Mouse (Mus musculus) neural tube, embryonic 11.5 days (tissue): ENCODE data around the gene Rassf2. TPM values are rescaled to one million over a fixed set of nuclear protein-coding genes. Genes with fewer than 3 reads are reported as not detected.

Experiments
- ATAC-seq: fragments of 200-750 bp; cut with Nextera tagmentation; 2 replicates; pipeline ENCODE4 v1.8.0; 2017; ENCODE audit warnings: moderate number of reproducible peaks, mild to moderate bottlenecking, moderate TSS enrichment, moderate library complexity; ENCODE audit not compliant: insufficient read depth, low FRiP score, low TSS enrichment
- DNase-seq: peaks from one replicate; pipeline ENCODE4 v3.0.0-alpha.2; 2015; ENCODE audit warnings: low spot score
- H3K27ac ChIP-seq: fragments of 300-500 bp; sonication (generic); 2 replicates; pipeline ENCODE4 v1.5.1; 2014; ENCODE audit warnings: low read depth, mild to moderate bottlenecking, low read length
- H3K27me3 ChIP-seq: fragments of 300-500 bp; sonication (generic); 2 replicates; pipeline ENCODE4 v1.6.1; 2014; ENCODE audit warnings: mild to moderate bottlenecking, low read length, mixed read lengths; ENCODE audit not compliant: control insufficient read depth, insufficient read depth
- H3K36me3 ChIP-seq: fragments of 300-500 bp; sonication (generic); 2 replicates; pipeline ENCODE4 v1.6.1; 2014; ENCODE audit warnings: mild to moderate bottlenecking, low read length, moderate library complexity, mixed read lengths; ENCODE audit not compliant: control insufficient read depth, insufficient read depth
- H3K4me1 ChIP-seq: fragments of 300-500 bp; sonication (generic); 2 replicates; pipeline ENCODE4 v1.6.1; 2014; ENCODE audit warnings: low read length, mixed read lengths; ENCODE audit not compliant: control insufficient read depth, insufficient read depth
- H3K4me2 ChIP-seq: fragments of 300-500 bp; sonication (generic); 2 replicates; pipeline ENCODE4 v1.6.1; 2014; ENCODE audit warnings: low read depth, mild to moderate bottlenecking, moderate library complexity
- H3K4me3 ChIP-seq: fragments of 300-500 bp; sonication (generic); 2 replicates; pipeline ENCODE4 v1.5.1; 2014; ENCODE audit warnings: low read depth, low read length
- H3K9ac ChIP-seq: fragments of 300-500 bp; sonication (generic); 2 replicates; pipeline ENCODE4 v1.6.1; 2014; ENCODE audit warnings: mild to moderate bottlenecking, low read length
- H3K9me3 ChIP-seq: fragments of 300-500 bp; sonication (generic); 2 replicates; pipeline ENCODE4 v1.6.1; 2016; ENCODE audit warnings: low read length; ENCODE audit not compliant: control insufficient read depth
- WGBS: fragments of 180-500 bp; shearing (Covaris S2); extraction: QIAGEN DNeasy Blood & Tissue Kit; methylation state at CpG from one replicate; pipeline ENCODE4 v1.1.7; 2014; 5-methylcytosine and 5-hydroxymethylcytosine counted together
- polyA plus RNA-seq: library from polyadenylated mRNA; unstranded; fragments of >200 nt; fragmentation: Nextera tagmentation; extraction: Ambion mirVana; gene quantifications from 2 replicates; pipeline ENCODE4 v1.2.1, GENCODE M21; 2014

The Rassf2 gene
- polyA plus RNA-seq, 1 experiment from 2014 or later = 26.0 TPM

DNA sequence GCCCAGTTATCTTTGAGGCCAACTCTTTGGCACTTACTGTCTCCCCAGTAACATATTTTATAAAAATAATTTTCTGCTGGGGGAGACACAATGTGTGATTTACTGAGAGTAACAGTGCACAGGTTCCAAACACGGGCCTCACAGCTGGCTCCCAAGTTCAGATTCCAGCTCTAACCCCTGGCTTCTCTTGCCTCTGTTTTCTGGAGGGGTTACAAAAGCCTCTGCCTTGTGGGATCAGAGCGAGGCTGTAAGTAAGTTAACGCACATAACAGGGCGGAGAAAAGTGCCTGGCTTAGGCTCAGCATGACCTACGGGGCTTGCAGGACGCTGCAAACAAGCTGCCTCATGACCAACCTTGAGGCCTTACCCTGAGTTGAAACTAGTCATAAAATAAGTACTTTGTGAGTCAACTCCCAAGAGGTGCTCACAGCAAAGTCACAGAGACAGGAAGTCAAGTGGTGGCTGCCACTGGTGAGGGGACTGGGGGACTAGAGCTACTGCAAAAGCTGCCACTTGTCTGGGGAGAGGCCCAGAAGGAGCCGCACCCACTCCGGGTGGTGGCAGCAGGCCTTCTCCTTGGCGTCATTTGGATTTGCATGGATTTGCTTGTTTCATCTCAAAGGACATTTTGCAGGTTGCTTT, 25.4 kb downstream of the Rassf2 start:
- no peak overlapping the region for H3K27ac ChIP-seq
- H3K4me3 ChIP-seq = no peak overlapping the region
- H3K9ac ChIP-seq = no peak overlapping the region
- H3K4me2 ChIP-seq = no peak overlapping the region
- DNase-seq (no peak), ATAC-seq (no peak)
- H3K9me3 ChIP-seq = no peaks in the 10 kb centered on the region
- H3K27me3 ChIP-seq = no peaks in the 10 kb centered on the region
- no peaks in the 10 kb centered on the region for H3K36me3 ChIP-seq
- no peaks in the 10 kb centered on the region for H3K4me1 ChIP-seq
- WGBS = 78% methylated on average over 9 of the region's 9 CpGs

- ATAC-seq (no peak), DNase-seq (no peak)
- Histone ChIP-seq H3K9ac (no peak overlapping the region), H3K27me3 (no peaks in the 10 kb centered on the region), H3K4me2 (no peak overlapping the region), H3K36me3 (no peaks in the 10 kb centered on the region), H3K27ac (no peak overlapping the region), H3K4me1 (no peaks in the 10 kb centered on the region), H3K4me3 (no peak overlapping the region), H3K9me3 (no peaks in the 10 kb centered on the region)
- WGBS = 76% methylated on average over 5 of the region's 5 CpGs
These were observed 26.1 kb downstream of the Rassf2 start for GRCm38 (mm10) chr2:132003916-132004315.

DNA sequence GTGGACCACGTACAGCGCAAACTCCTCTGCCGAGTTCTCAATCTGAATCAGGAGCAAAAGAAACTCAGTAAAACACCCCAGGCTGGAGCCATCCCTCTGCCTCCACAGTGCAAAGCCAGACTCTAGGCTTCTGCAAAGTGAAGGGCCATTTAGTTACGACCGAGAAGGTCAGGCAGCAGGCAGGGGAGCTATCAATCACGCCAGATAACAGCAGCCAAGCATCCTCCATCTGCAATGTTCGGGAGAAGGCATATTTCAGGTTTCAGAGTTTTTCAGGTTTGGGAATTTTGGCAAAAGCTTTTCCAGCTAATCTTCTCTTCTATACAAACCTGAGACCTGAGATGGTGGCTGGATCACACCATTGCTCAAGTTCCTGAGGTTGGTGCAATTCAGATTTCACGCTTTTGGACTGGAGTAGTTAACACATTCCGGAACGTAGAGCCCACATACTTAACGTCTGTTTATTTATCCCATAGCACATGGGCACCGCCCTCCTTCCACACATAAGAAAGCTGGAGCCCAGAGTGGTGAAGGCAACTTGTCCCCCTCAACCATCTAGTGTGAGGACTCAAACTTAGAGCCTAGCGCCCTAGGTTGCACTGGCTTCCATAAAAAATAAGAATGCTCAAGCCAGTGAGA, 28.2 kb downstream of the Rassf2 start:
- Histone ChIP-seq H3K27me3 (no peaks in the 10 kb centered on the region), H3K9ac (no peak overlapping the region), H3K27ac (no peak overlapping the region), H3K4me3 (no peak overlapping the region), H3K4me1 (no peaks in the 10 kb centered on the region), H3K36me3 (no peaks in the 10 kb centered on the region; the same call in 1 of the 2 replicates), H3K9me3 (no peaks in the 10 kb centered on the region), H3K4me2 (no peak overlapping the region)
- ATAC-seq (no peak), DNase-seq (no peak)
- 49% methylated on average over 13 of the region's 13 CpGs for WGBS

- no peak overlapping the region for H3K9ac ChIP-seq
- no peaks in the 10 kb centered on the region for H3K27me3 ChIP-seq
- H3K4me1 ChIP-seq = no peaks in the 10 kb centered on the region
- ATAC-seq = no peak
- no peak overlapping the region for H3K27ac ChIP-seq
- 51% methylated on average over 5 of the region's 5 CpGs for WGBS
- no peak for DNase-seq
- no peak overlapping the region for H3K4me3 ChIP-seq
- H3K9me3 ChIP-seq = no peaks in the 10 kb centered on the region
- peaks cover 2% of the 10 kb centered on the region for H3K36me3 ChIP-seq
- no peak overlapping the region for H3K4me2 ChIP-seq
These were observed 32.7 kb downstream of the Rassf2 start for GRCm38 (mm10) chr2:131997356-131997755.

DNA sequence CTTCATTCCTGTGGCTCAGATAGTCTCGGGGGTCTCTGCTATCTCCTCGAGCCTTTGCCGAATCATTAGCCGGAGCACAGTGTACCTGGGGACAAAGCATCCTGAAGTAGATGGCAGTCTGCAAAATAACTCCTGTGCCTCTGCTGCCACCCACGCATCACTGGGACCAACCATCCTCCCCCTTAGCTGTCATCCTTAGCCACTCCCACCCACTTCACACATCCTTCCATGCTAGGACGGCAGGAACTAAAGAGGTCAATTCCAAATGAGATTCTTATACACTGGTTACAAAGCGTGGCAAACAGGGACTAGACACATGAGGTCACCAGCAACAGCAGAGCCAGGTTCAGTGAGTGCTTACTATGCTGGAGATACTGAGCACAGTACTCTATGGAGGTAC, 33.7 kb downstream of the Rassf2 start:
- Histone ChIP-seq H3K9ac (no peak overlapping the region), H3K36me3 (peaks cover 2% of the 10 kb centered on the region), H3K9me3 (no peaks in the 10 kb centered on the region), H3K27ac (no peak overlapping the region), H3K4me2 (no peak overlapping the region), H3K27me3 (no peaks in the 10 kb centered on the region), H3K4me1 (no peaks in the 10 kb centered on the region), H3K4me3 (no peak overlapping the region)
- ATAC-seq (no peak), DNase-seq (no peak)
- 86% methylated on average over 7 of the region's 7 CpGs for WGBS

- Histone ChIP-seq H3K9ac (no peak overlapping the region), H3K4me2 (no peak overlapping the region), H3K27me3 (no peaks in the 10 kb centered on the region), H3K4me1 (no peaks in the 10 kb centered on the region), H3K36me3 (peaks cover 2% of the 10 kb centered on the region), H3K4me3 (no peak overlapping the region), H3K27ac (no peak overlapping the region), H3K9me3 (no peaks in the 10 kb centered on the region)
- 92% methylated on average over 12 of the region's 12 CpGs for WGBS
- no peak for DNase-seq
- no peak for ATAC-seq
These were observed 34.3 kb downstream of the Rassf2 start for GRCm38 (mm10) chr2:131995742-131996141.

GRCm38 (mm10) chr2:131994971-131995370, 35.1 kb downstream of the Rassf2 start:
- WGBS = 91% methylated on average over 6 of the region's 6 CpGs
- Histone ChIP-seq H3K27ac (no peak overlapping the region), H3K4me1 (no peaks in the 10 kb centered on the region), H3K4me3 (no peak overlapping the region), H3K36me3 (peaks cover 2% of the 10 kb centered on the region), H3K4me2 (no peak overlapping the region), H3K27me3 (no peaks in the 10 kb centered on the region), H3K9ac (no peak overlapping the region), H3K9me3 (no peaks in the 10 kb centered on the region)
- ATAC-seq (no peak), DNase-seq (no peak)

DNA sequence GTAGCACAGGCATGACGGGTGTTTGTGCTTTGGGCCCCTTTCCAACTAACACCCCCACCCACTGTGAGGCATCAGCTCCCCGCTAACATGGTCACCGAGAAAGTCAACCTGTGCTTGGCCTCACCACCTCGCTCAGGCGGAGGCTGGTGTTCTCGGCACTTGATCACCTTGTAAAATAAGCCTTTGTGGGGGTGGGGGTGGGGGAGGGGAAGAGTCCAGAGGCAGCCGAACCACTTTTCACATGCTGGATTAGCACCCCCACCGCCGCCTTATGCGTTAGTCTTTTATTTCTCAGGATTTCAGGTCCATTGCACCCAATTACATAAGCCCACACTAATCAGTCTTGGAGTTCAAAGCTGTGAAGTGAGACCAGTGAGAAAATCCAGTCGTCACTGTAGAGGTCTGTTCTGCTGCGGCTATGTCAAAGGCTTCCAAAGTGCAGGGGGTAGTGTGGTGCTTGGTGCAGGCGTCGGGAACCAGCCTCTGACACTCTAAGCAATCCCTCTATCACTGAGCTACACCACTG, 36.4 kb downstream of the Rassf2 start:
- H3K4me2 ChIP-seq = no peak overlapping the region
- H3K9ac ChIP-seq = no peak overlapping the region
- no peak overlapping the region for H3K4me3 ChIP-seq
- H3K9me3 ChIP-seq = no peaks in the 10 kb centered on the region
- H3K36me3 ChIP-seq = peaks cover 2% of the 10 kb centered on the region
- DNase-seq (no peak), ATAC-seq (no peak)
- 43% methylated on average over 14 of the region's 14 CpGs for WGBS
- no peaks in the 10 kb centered on the region for H3K4me1 ChIP-seq
- no peak overlapping the region for H3K27ac ChIP-seq
- H3K27me3 ChIP-seq = no peaks in the 10 kb centered on the region

DNA sequence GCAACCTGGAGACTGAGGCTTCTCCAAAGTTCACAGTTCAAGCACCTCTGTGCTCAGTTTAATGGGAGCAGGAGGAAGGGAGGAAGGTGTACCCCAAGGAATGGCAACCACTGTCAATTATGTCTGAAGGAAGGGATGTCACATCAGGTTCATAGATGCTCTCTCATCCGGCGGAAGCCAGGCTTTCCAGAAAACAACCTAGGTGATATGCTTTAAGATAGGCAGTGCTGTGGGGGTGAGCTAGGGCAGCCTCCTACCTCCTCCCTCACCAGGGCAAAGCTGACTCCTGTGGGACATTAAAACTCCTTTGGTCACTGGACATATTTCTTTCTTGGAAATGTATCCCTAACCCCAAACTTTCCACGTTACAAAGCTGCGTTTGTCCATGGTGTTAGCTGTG, 36.9 kb downstream of the Rassf2 start:
- no peak overlapping the region for H3K9ac ChIP-seq
- no peaks in the 10 kb centered on the region for H3K27me3 ChIP-seq
- no peaks in the 10 kb centered on the region for H3K9me3 ChIP-seq
- H3K4me1 ChIP-seq = no peaks in the 10 kb centered on the region
- no peak overlapping the region for H3K4me3 ChIP-seq
- ATAC-seq (no peak), DNase-seq (no peak)
- WGBS = 80% methylated on average over 4 of the region's 4 CpGs
- H3K4me2 ChIP-seq = no peak overlapping the region
- peaks cover 2% of the 10 kb centered on the region for H3K36me3 ChIP-seq
- H3K27ac ChIP-seq = no peak overlapping the region
